Mouse (Mus musculus) kidney, adult 2 months (tissue): ENCODE results near the gene Vps18. TPM values are rescaled to one million over a fixed set of nuclear protein-coding genes. Genes with fewer than 3 reads are reported as not detected.

Experiments
- DNase-seq: peaks from one replicate; pipeline ENCODE4 v3.0.0; 2021
- H3K27ac ChIP-seq: fragments of 200-500 bp; 2 replicates; pipeline ENCODE4 v1.5.1; 2012; ENCODE audit warnings: low read depth, low read length, control low read depth, inconsistent platforms; ENCODE audit not compliant: insufficient read depth
- H3K27me3 ChIP-seq: fragments of 200-500 bp; replicated peaks from 2 replicates; pipeline ENCODE4 v1.6.1; 2012; ENCODE audit warnings: mild to moderate bottlenecking, moderate library complexity, low read length, inconsistent platforms; ENCODE audit not compliant: control insufficient read depth, insufficient read depth
- H3K36me3 ChIP-seq: fragments of 200-500 bp; 2 replicates; pipeline ENCODE4 v1.6.1; 2012; ENCODE audit warnings: mild to moderate bottlenecking, moderate library complexity, low read length, inconsistent platforms; ENCODE audit not compliant: control insufficient read depth, insufficient read depth
- H3K4me1 ChIP-seq: fragments of 200-500 bp; 2 replicates; pipeline ENCODE4 v1.6.1; 2011; ENCODE audit warnings: low read length; ENCODE audit not compliant: control insufficient read depth, insufficient read depth
- H3K4me3 ChIP-seq: fragments of 200-500 bp; 2 replicates; pipeline ENCODE4 v1.5.1; 2011; ENCODE audit warnings: mild to moderate bottlenecking, low read depth, low read length, control low read depth; ENCODE audit not compliant: insufficient read depth
- CTCF ChIP-seq: fragments of 200-500 bp; conservative IDR thresholded peaks from 2 replicates; pipeline ENCODE4 v1.5.1; 2011; ENCODE audit warnings: low read depth, mild to moderate bottlenecking, control low read depth, low read length, moderate library complexity, mixed read lengths; ENCODE audit not compliant: insufficient read depth, insufficient read length
- POLR2A ChIP-seq: fragments of 200-500 bp; IDR thresholded peaks from one replicate; pipeline ENCODE4 v1.6.1; 2011; ENCODE audit warnings: low read depth, low read length, control low read depth
- WGBS: fragments of 180-500 bp; shearing (Covaris S2); methylation state at CpG from one replicate; pipeline ENCODE4 v1.1.7; 2018; 5-methylcytosine and 5-hydroxymethylcytosine counted together
- polyA plus RNA-seq: library from polyadenylated mRNA; depleted of rRNA; stranded (reverse); fragments of >200 nt; gene quantifications from 2 replicates; pipeline ENCODE4 v1.2.3, GENCODE M21; 2012

Gene Vps18
- polyA plus RNA-seq, 1 experiment: 24.0 TPM

GRCm38 (mm10) chr2:119320571-119320970, 32.0 kb downstream of the Vps18 start:
- Histone ChIP-seq H3K27ac (no peak overlapping the region), H3K27me3 (no peaks in the 10 kb centered on the region)
- peak; percentile 41 for DNase-seq

GRCm38 (mm10) chr2:119321771-119322586, 33.4 kb downstream of the Vps18 start:
- no peak for DNase-seq
- 22% methylated on average over 48 of the region's 48 CpGs for WGBS
- no peak overlapping the region for H3K27ac ChIP-seq
- TF ChIP-seq POLR2A (no peak), CTCF (no peak)
- H3K27me3 ChIP-seq: no peaks in the 10 kb centered on the region
- H3K36me3 ChIP-seq: no peaks in the 10 kb centered on the region
- H3K4me1 ChIP-seq: peaks cover 13% of the 10 kb centered on the region
- no peak overlapping the region for H3K4me3 ChIP-seq

More at GRCm38 (mm10) chr2:119320571-119320970, 32.0 kb downstream of the Vps18 start:
- Histone ChIP-seq H3K36me3 (no peaks in the 10 kb centered on the region), H3K4me3 (no peak overlapping the region), H3K4me1 (peaks cover 13% of the 10 kb centered on the region)
- TF ChIP-seq CTCF (no peak), POLR2A (no peak)
- WGBS: 69% methylated on average over 8 of the region's 8 CpGs

- 45% methylated on average over 39 of the region's 39 CpGs for WGBS
Observed at GRCm38 (mm10) chr2:119322587-119323300, 34.2 kb downstream of the Vps18 start.

GRCm38 (mm10) chr2:119323866-119324575, 35.5 kb downstream of the Vps18 start:
- DNase-seq: no peak
- Histone ChIP-seq H3K4me1 (no peaks in the 10 kb centered on the region), H3K27me3 (no peaks in the 10 kb centered on the region), H3K4me3 (no peak overlapping the region), H3K36me3 (no peaks in the 10 kb centered on the region), H3K27ac (no peak overlapping the region)
- WGBS: 43% methylated on average over 32 of the region's 32 CpGs
- TF ChIP-seq POLR2A (no peak), CTCF (no peak)

More at GRCm38 (mm10) chr2:119322587-119323300, 34.2 kb downstream of the Vps18 start:
- Histone ChIP-seq H3K4me1 (peaks cover 11% of the 10 kb centered on the region), H3K4me3 (no peak overlapping the region), H3K27ac (no peak overlapping the region), H3K27me3 (no peaks in the 10 kb centered on the region), H3K36me3 (no peaks in the 10 kb centered on the region)
- TF ChIP-seq POLR2A (no peak), CTCF (no peak)
- DNase-seq: no peak

GRCm38 (mm10) chr2:119324576-119325318, 36.2 kb downstream of the Vps18 start:
- no peak overlapping the region for H3K27ac ChIP-seq
- DNase-seq: peak; percentile 87
- no peaks in the 10 kb centered on the region for H3K27me3 ChIP-seq
- no peak for TF ChIP-seq CTCF
- no peak for TF ChIP-seq POLR2A
- H3K4me3 ChIP-seq: peak overlapping the region; percentile 63
- no peaks in the 10 kb centered on the region for H3K4me1 ChIP-seq
- no peaks in the 10 kb centered on the region for H3K36me3 ChIP-seq
- 8% methylated on average over 32 of the region's 32 CpGs for WGBS

- peak; percentile 86 for TF ChIP-seq POLR2A
- no peak for TF ChIP-seq CTCF
- WGBS: under 1% methylated on average over 32 of the region's 33 CpGs
- peak within 1 kb of the TSS; percentile 44 for H3K27ac ChIP-seq
- H3K36me3 ChIP-seq: no peaks in the 10 kb centered on the region
- DNase-seq: peak; percentile 88
- H3K4me3 ChIP-seq: peak within 1 kb of the TSS; percentile 63
- H3K27me3 ChIP-seq: no peaks in the 10 kb centered on the region
- H3K4me1 ChIP-seq: no peaks in the 10 kb centered on the region
Observed at GRCm38 (mm10) chr2:119325568-119326143, 37.1 kb downstream of the Vps18 start, which contains the start of gene Dll4. Gene Dll4 (plus strand): TSS chr2:119325784.
